ENCODE assay signal across 8 mouse cellular contexts in genomic region chr6:91509326-91509725, GRCm38 (mm10). TPM values are rescaled to one million over a fixed set of nuclear protein-coding genes. Genes with fewer than 3 reads are reported as not detected.
DNase-seq lines count a peak whose midpoint lies in the region; ATAC-seq and TF ChIP-seq lines count a peak whose summit lies in the region.

No protein-coding gene starts in this region.

- no peak overlapping the region for H3K9ac ChIP-seq in intestine, postnatal 0 days (ENCODE audit: low read depth, low read length)
- H3K9ac ChIP-seq in intestine, embryonic 15.5 days = no peak overlapping the region
- no peak overlapping the region for H3K9ac ChIP-seq in limb, embryonic 11.5 days (ENCODE audit: low read length)

- no peak overlapping the region for H3K27ac ChIP-seq in intestine, postnatal 0 days (ENCODE audit: low read depth, low read length)
- H3K27ac ChIP-seq in intestine, embryonic 15.5 days = no peak overlapping the region
- no peak overlapping the region for H3K27ac ChIP-seq in cerebellum, adult 2 months (ENCODE audit: insufficient read depth, low read length)
- no peak overlapping the region for H3K27ac ChIP-seq in limb, embryonic 11.5 days (replicated peaks; ENCODE audit: low read depth, low read length)
- no peak overlapping the region for H3K27ac ChIP-seq in olfactory bulb, adult 2 months (ENCODE audit: insufficient read depth, low read depth, low read length)

- WGBS in intestine, postnatal 0 days = 46% methylated on average over 7 of the region's 7 CpGs
- 44% methylated on average over 7 of the region's 7 CpGs for WGBS in intestine, embryonic 15.5 days
- 38% methylated on average over 7 of the region's 7 CpGs for WGBS in cerebellum, adult 2 months
- WGBS in limb, embryonic 11.5 days = 43% methylated on average over 7 of the region's 7 CpGs
- WGBS in olfactory bulb, adult 2 months = 43% methylated on average over 7 of the region's 7 CpGs

- H3K9me3 ChIP-seq in intestine, postnatal 0 days (ENCODE audit: control insufficient read depth) = no peaks in the 10 kb centered on the region
- no peaks in the 10 kb centered on the region for H3K9me3 ChIP-seq in intestine, embryonic 15.5 days
- no peaks in the 10 kb centered on the region for H3K9me3 ChIP-seq in G1E (replicated peaks)
- no peaks in the 10 kb centered on the region for H3K9me3 ChIP-seq in limb, embryonic 11.5 days (ENCODE audit: control insufficient read depth, low read length)

- ATAC-seq in intestine, postnatal 0 days = no peak
- no peak for ATAC-seq in intestine, embryonic 15.5 days
- ATAC-seq in G1E (ENCODE audit: extremely low read depth, insufficient number of reproducible peaks, low FRiP score, poor library complexity, severe bottlenecking) = peak; percentile 40; the same call in 1 of the 2 replicates
- ATAC-seq in limb, embryonic 11.5 days (ENCODE audit: insufficient number of reproducible peaks, low FRiP score, low TSS enrichment, low read depth) = no peak

- no peak overlapping the region for H3K4me3 ChIP-seq in intestine, postnatal 0 days (ENCODE audit: low read depth, low read length)
- no peak overlapping the region for H3K4me3 ChIP-seq in intestine, embryonic 15.5 days (replicated peaks)
- H3K4me3 ChIP-seq in G1E (ENCODE audit: low read depth, low read length) = no peak overlapping the region
- no peak overlapping the region for H3K4me3 ChIP-seq in cerebellum, adult 2 months (replicated peaks; ENCODE audit: insufficient read depth, low read depth, low read length)
- H3K4me3 ChIP-seq in limb, embryonic 11.5 days (ENCODE audit: low read depth, low read length) = no peak overlapping the region
- no peak overlapping the region for H3K4me3 ChIP-seq in olfactory bulb, adult 2 months (ENCODE audit: insufficient read depth, low read depth, low read length)

- no peak overlapping the region for H3K4me2 ChIP-seq in intestine, postnatal 0 days (replicated peaks; ENCODE audit: low read depth)
- H3K4me2 ChIP-seq in intestine, embryonic 15.5 days (replicated peaks) = no peak overlapping the region
- no peak overlapping the region for H3K4me2 ChIP-seq in limb, embryonic 11.5 days (ENCODE audit: low read depth, severe bottlenecking)

- peak; percentile 95 for TF ChIP-seq CTCF in intestine, postnatal 0 days (IDR thresholded peaks at IDR 0.05; ENCODE audit: low read depth)
- TF ChIP-seq CTCF in G1E (IDR thresholded peaks at IDR 0.05; ENCODE audit: low read depth, low read length) = peak; percentile 77
- peak; percentile 78 for TF ChIP-seq CTCF in cerebellum, adult 2 months (IDR thresholded peaks at IDR 0.05; ENCODE audit: borderline replicate concordance, insufficient read depth, low read depth, low read length)
- TF ChIP-seq CTCF in olfactory bulb, adult 2 months (IDR thresholded peaks at IDR 0.05; ENCODE audit: insufficient read depth, low read depth, low read length) = peak; percentile 62

- TF ChIP-seq POLR2A in cerebellum, adult 2 months (IDR thresholded peaks at IDR 0.05; ENCODE audit: borderline replicate concordance, insufficient read depth, low read length) = no peak
- TF ChIP-seq POLR2A in olfactory bulb, adult 2 months (IDR thresholded peaks at IDR 0.05; ENCODE audit: insufficient read depth, low read depth, low read length) = no peak

- H3K36me3 ChIP-seq in intestine, postnatal 0 days (ENCODE audit: control insufficient read depth, insufficient read depth) = peaks cover 37% of the 10 kb centered on the region
- H3K36me3 ChIP-seq in intestine, embryonic 15.5 days = peaks cover 32% of the 10 kb centered on the region
- peaks cover 83% of the 10 kb centered on the region for H3K36me3 ChIP-seq in G1E (replicated peaks)
- H3K36me3 ChIP-seq in limb, embryonic 11.5 days (ENCODE audit: control insufficient read depth, insufficient read depth, low read length) = peaks cover 10% of the 10 kb centered on the region

- DNase-seq in G1E (ENCODE audit: low spot score) = peak; percentile 68
- peak; percentile 44 to 58 for DNase-seq in cerebellum, adult 2 months
- DNase-seq in gastrocnemius, postnatal 25 days = peak; percentile 57
- peak; percentile 83 for DNase-seq in limb, embryonic 11.5 days (ENCODE audit: low spot score)
- DNase-seq in thymus, postnatal 4 days = peak; percentile 97

- no peaks in the 10 kb centered on the region for H3K27me3 ChIP-seq in intestine, postnatal 0 days (replicated peaks; ENCODE audit: control insufficient read depth, insufficient read depth, low read length)
- no peaks in the 10 kb centered on the region for H3K27me3 ChIP-seq in intestine, embryonic 15.5 days (replicated peaks)
- no peaks in the 10 kb centered on the region for H3K27me3 ChIP-seq in G1E (ENCODE audit: insufficient read depth, low read length)
- no peaks in the 10 kb centered on the region for H3K27me3 ChIP-seq in cerebellum, adult 2 months (ENCODE audit: control insufficient read depth, insufficient read depth, low read length)
- H3K27me3 ChIP-seq in limb, embryonic 11.5 days (ENCODE audit: control insufficient read depth, insufficient read depth, low read length) = no peaks in the 10 kb centered on the region

- H3K4me1 ChIP-seq in intestine, postnatal 0 days (replicated peaks; ENCODE audit: control insufficient read depth, insufficient read depth, low read length) = peaks cover 1% of the 10 kb centered on the region; the same call in 1 of the 2 replicates
- no peaks in the 10 kb centered on the region for H3K4me1 ChIP-seq in intestine, embryonic 15.5 days (replicated peaks)
- peaks cover 8% of the 10 kb centered on the region; the same call in 1 of the 2 replicates for H3K4me1 ChIP-seq in G1E (ENCODE audit: insufficient read depth, low read depth, low read length)
- H3K4me1 ChIP-seq in cerebellum, adult 2 months (ENCODE audit: control insufficient read depth, insufficient read depth, low read length) = no peaks in the 10 kb centered on the region
- no peaks in the 10 kb centered on the region for H3K4me1 ChIP-seq in limb, embryonic 11.5 days (ENCODE audit: control insufficient read depth, insufficient read depth, low read length)
- peaks cover 3% of the 10 kb centered on the region; the same call in 1 of the 2 replicates for H3K4me1 ChIP-seq in olfactory bulb, adult 2 months (ENCODE audit: control insufficient read depth, insufficient read depth, low read length)

RNA-seq across cellular contexts. Expression of gene Xpc, which starts 6.4 kb away (rescaled TPM):
- 9.1 and 10.2 TPM in 2 replicates for polyA plus RNA-seq in intestine, postnatal 0 days (2015; fragmentation: Nextera tagmentation; extraction: Ambion mirVana)
- polyA plus RNA-seq in intestine, embryonic 15.5 days (2015; fragmentation: Nextera tagmentation; extraction: Ambion mirVana) = 15.3 and 16.8 TPM in 2 replicates
- total RNA-seq in G1E (2014; fragmentation: Nextera tagmentation) (5.8 TPM in 2 replicates), G1E (2017) (13.1 and 16.6 TPM in 2 replicates)
- polyA plus RNA-seq in G1E (2012) = 6.8 and 7.9 TPM in 2 replicates
- 13.2 and 14.4 TPM in 2 replicates for polyA plus RNA-seq in cerebellum, adult 2 months (2012; rRNA removed)
- total RNA-seq in gastrocnemius, postnatal 25 days (2021) = 1 to 10 TPM; 6.4 to 6.9 TPM
- 25.7 and 26.7 TPM in 2 replicates for polyA plus RNA-seq in limb, embryonic 11.5 days (2014; fragmentation: Nextera tagmentation; extraction: Ambion mirVana)
- not detected in 2 replicates for polyA plus RNA-seq in olfactory bulb, adult 2 months (2012; ENCODE audit: insufficient read depth, insufficient read length, low replicate concordance, missing spikeins)

RNA-seq across cellular contexts. Expression of gene Lsm3, which starts 6.4 kb away (rescaled TPM):
- polyA plus RNA-seq in intestine, postnatal 0 days (2015; fragmentation: Nextera tagmentation; extraction: Ambion mirVana) = 133 and 139 TPM in 2 replicates
- 268 and 270 TPM in 2 replicates for polyA plus RNA-seq in intestine, embryonic 15.5 days (2015; fragmentation: Nextera tagmentation; extraction: Ambion mirVana)
- total RNA-seq in G1E (2014; fragmentation: Nextera tagmentation) = 41.3 and 47.4 TPM in 2 replicates
- 263 and 300 TPM in 2 replicates for total RNA-seq in G1E (2017)
- 10.2 and 15.3 TPM in 2 replicates for polyA plus RNA-seq in G1E (2012)
- 51.3 and 51.8 TPM in 2 replicates for polyA plus RNA-seq in cerebellum, adult 2 months (2012; rRNA removed)
- 10 to 100 TPM; 35.6 to 36.4 TPM for total RNA-seq in gastrocnemius, postnatal 25 days (2021)
- 415 and 423 TPM in 2 replicates for polyA plus RNA-seq in limb, embryonic 11.5 days (2014; fragmentation: Nextera tagmentation; extraction: Ambion mirVana)
- polyA plus RNA-seq in olfactory bulb, adult 2 months (2012; ENCODE audit: insufficient read depth, insufficient read length, low replicate concordance, missing spikeins) = not detected in 2 replicates

RNA-seq across cellular contexts. Expression of gene Tmem43, which starts 35.8 kb away (rescaled TPM):
- polyA plus RNA-seq in intestine, postnatal 0 days (2015; fragmentation: Nextera tagmentation; extraction: Ambion mirVana) = 22.0 and 22.4 TPM in 2 replicates
- 36.4 and 40.5 TPM in 2 replicates for polyA plus RNA-seq in intestine, embryonic 15.5 days (2015; fragmentation: Nextera tagmentation; extraction: Ambion mirVana)
- total RNA-seq in G1E (2014; fragmentation: Nextera tagmentation) (11.0 and 16.2 TPM in 2 replicates), G1E (2017) (21.0 and 24.3 TPM in 2 replicates)
- 1.5 and 2.3 TPM in 2 replicates for polyA plus RNA-seq in G1E (2012)
- polyA plus RNA-seq in cerebellum, adult 2 months (2012; rRNA removed) = 32.1 and 32.7 TPM in 2 replicates
- 10 to 100 TPM; 22.7 to 39.4 TPM for total RNA-seq in gastrocnemius, postnatal 25 days (2021)
- polyA plus RNA-seq in limb, embryonic 11.5 days (2014; fragmentation: Nextera tagmentation; extraction: Ambion mirVana) = 56.3 and 66.4 TPM in 2 replicates
- not detected in 2 replicates for polyA plus RNA-seq in olfactory bulb, adult 2 months (2012; ENCODE audit: insufficient read depth, insufficient read length, low replicate concordance, missing spikeins)

RNA-seq across cellular contexts. Expression of gene Chchd4, which starts 36.0 kb away (rescaled TPM):
- 25.5 and 27.0 TPM in 2 replicates for polyA plus RNA-seq in intestine, postnatal 0 days (2015; fragmentation: Nextera tagmentation; extraction: Ambion mirVana)
- 38.0 and 39.7 TPM in 2 replicates for polyA plus RNA-seq in intestine, embryonic 15.5 days (2015; fragmentation: Nextera tagmentation; extraction: Ambion mirVana)
- total RNA-seq in G1E (2014; fragmentation: Nextera tagmentation) (9.6 and 11.8 TPM in 2 replicates), G1E (2017) (19.3 and 22.1 TPM in 2 replicates)
- 13.4 and 16.1 TPM in 2 replicates for polyA plus RNA-seq in G1E (2012)
- polyA plus RNA-seq in cerebellum, adult 2 months (2012; rRNA removed) = 14.5 and 14.9 TPM in 2 replicates
- total RNA-seq in gastrocnemius, postnatal 25 days (2021) = 1 to 10 TPM; 8.6 to 8.7 TPM
- polyA plus RNA-seq in limb, embryonic 11.5 days (2014; fragmentation: Nextera tagmentation; extraction: Ambion mirVana) = 27.3 and 28.3 TPM in 2 replicates
- polyA plus RNA-seq in olfactory bulb, adult 2 months (2012; ENCODE audit: insufficient read depth, insufficient read length, low replicate concordance, missing spikeins) = not detected in 2 replicates

Comparison
In these comparisons a context has a peak if more than half of its experiments do, and no peak if none do; other contexts are left out.
1. RNA of gene Lsm3, which starts 6.4 kb away (polyA plus RNA-seq): 415 to 423 TPM in limb, embryonic 11.5 days, 268 to 270 TPM in intestine, embryonic 15.5 days, 133 to 139 TPM in intestine, postnatal 0 days, 51.3 to 51.8 TPM in cerebellum, adult 2 months and 10.2 to 15.3 TPM in G1E; not detected in olfactory bulb, adult 2 months; every median in the first group is over 10 times any median in the second.
2. Peak in every context shown above with its lines, with median percentiles within 50 percentile points of each other: CTCF ChIP-seq and DNase-seq.